Mouse (Mus musculus) megakaryocyte, embryonic 14.5 days (primary cell): ENCODE results near the gene Scel.

Experiments used
- FLI1 ChIP-seq: IDR thresholded peaks from 2 replicates; pipeline ENCODE4 v1.6.1; 2012; ENCODE audit warnings: low read length, inconsistent platforms, mixed read lengths
- GATA1 ChIP-seq: IDR thresholded peaks from 3 replicates; pipeline ENCODE4 v1.6.1; 2012; ENCODE audit warnings: mixed read lengths, low read length, inconsistent platforms, borderline replicate concordance

- TF ChIP-seq GATA1 (no peak), FLI1 (no peak)
Measured at GRCm38 (mm10) chr14:103586662-103587061, 73.5 kb downstream of the Scel start.
